Mouse (Mus musculus) ovary, postnatal 14 days (tissue): Measurements from ENCODE around the gene Dnajc21.
A peak's percentile ranks its signal among the peaks of the same experiment; 100 is the strongest.
"Not testable (repeated sequence)": the region's sequence is repeated elsewhere in the genome, so short reads cannot be mapped to it uniquely, and the experiment has no call there.

Experiments used
- DNase-seq: peaks from one replicate; pipeline ENCODE4 v3.0.0; 2022; ENCODE audit warnings: low spot score

Dnajc21 gene

DNA sequence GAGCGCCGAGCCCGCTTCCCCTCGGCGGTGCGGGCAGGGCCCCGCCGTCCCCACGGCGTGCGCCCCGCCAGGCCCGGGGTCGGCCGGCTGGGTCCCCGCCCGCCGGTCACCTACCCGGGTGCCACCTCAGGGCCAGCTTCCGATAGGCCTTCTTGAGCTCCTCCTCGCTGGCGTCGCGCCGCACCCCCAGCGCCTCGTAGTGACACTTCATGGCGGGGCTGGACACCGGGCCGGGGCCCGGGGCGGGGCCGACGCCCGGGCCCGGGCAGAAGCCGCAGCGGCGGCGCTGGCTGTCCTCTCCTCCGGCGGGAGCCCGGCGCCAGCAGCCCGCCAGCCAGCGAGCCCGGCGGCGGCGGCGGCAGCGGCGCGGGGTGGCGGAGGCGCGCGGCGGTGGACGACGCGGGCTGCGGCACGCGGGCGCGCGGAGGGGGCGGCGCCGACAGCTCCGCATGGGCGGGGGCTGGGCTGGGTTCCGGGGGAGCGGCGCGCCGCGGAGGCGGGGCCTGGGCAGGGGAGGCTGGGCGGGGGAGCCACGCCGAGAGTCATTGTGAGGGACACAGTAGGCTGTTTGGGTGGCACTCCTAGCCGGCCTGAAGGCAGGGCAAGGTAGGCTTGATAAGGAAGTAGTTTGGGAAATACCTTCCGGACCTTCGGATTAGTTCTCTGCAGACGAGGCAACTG lies at the start of gene Dnajc21:
TSS of gene Dnajc21 (minus strand) at position 366 of the 681 bp plus-strand sequence.
- DNase-seq, result peak; percentile 67

DNA sequence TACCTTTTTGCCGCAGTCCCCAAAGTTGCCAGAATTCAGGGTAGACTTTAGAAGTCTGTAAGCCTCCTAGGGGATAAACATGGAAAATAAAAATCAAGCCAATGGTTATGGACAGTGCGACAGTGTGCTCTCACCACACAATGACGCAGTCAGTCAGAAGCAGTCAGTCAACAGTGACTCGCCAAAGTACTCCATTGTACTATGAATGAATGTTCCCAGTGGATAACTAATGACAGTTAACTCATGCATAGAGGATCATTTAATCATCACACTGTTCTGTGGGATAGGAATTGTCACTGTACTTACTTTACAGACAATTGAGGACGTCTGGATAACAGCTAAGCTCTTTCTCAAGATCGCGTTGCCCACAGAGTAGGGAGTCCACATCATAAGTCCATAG lies 44.9 kb upstream of the Dnajc21 start:
- no peak for DNase-seq

- DNase-seq, result peak; percentile 34
These were observed 35.8 kb upstream of the Dnajc21 start for GRCm38 (mm10) chr15:10506099-10506498.

DNA sequence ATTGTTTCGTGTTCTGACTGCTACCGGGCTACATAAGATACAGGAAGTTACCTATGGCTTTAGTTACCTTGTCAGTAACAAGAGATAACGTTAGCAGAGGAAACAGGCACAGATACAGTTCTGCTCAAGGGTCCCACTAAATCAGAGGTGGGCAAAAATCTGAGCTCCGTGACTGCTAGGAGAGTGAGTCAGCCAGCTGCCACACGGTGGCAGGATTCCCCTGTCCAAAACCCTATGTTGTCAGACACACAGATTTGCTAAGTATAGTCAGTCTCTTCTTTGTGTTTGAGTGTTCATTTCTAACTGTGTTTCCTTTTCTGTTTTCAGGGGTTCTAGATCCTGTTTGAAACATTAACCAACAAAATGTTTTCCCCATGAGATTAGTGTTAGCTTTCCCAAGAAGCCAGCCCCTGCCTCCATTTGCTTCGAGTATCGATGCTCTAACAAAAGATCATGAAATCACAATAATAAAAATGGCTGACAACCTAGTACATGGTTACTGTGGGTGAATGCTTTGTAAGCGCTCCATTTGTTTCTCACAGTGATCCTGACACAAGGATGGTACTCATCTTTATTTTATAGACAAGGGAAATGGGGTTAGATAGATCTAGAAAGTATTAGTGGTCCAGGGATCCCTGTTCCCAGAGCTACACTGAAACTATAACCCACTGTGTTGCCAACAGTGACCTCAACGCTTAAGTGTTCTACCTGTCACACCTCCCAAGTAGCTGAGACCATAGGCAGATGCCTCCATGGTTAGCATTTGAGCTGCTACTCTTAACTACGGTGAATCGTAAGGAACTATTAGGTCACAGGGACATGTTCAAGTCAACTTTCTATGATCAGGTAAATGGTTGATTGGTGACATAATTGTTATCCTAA lies 30.8 kb upstream of the Dnajc21 start:
- peak; percentile 43 for DNase-seq

DNA sequence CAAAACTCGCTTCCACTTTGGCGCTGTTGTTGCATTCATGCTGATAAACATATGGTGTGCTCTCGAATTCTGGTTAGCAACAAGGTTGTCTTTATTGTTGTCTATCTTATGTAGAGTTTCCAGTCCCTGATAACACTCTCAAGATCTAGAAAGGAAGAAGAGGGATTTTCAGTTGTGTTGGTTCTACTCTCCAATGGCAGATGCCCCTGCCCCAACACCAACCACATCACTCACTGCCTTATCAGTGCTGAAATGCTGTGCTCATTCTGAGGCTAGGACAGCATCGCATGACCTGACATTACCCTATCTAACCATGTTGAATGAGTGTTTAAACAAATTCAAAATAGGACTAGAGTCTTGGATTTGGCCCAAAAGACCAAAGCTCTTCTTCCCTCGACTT lies 29.7 kb upstream of the Dnajc21 start:
- DNase-seq, result no peak

DNA sequence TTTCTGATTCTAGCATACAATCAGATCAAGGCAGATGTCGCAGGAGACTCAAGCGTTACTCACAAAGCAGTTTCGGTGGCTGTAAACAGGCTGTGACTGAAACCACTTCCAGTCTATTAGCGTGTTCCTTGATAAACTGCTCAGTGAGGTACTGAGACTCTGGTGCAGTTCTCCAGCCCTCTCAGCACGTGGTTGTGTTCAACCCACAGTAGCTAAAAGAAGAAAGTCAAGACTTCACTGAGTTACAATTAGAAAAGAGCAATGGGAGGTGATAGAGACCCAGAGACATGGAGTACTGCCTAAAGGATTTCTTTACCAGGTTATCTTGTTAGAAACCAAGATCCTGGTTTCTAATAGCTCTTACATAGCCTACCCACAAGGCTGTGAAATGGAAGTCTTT lies 29.3 kb upstream of the Dnajc21 start:
- DNase-seq, result no peak

DNA sequence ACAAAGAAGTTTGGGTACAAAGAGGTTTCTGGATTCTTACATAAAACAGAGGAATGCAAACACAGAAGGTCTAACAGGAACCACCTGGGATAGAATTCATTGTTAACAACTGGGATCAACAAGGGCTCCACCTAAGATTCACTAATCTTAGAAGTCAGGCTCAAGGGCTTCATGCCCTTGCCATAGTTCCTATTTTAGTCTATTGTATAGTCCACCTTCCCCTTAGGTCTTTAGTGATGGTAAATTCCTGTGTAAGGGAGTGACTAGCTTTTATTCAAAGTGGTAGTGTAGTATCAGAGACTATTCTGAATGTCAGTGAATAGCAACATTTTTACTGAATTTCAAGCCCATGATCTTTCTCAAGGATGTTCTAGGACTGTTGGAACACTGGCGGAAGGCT lies 26.4 kb upstream of the Dnajc21 start:
- not testable (repeated sequence) for DNase-seq

- no peak for DNase-seq
These were observed 25.6 kb upstream of the Dnajc21 start for GRCm38 (mm10) chr15:10495944-10496343.

GRCm38 (mm10) chr15:10490101-10490500 lies 19.8 kb upstream of the Dnajc21 start:
- DNase-seq, result no peak

DNA sequence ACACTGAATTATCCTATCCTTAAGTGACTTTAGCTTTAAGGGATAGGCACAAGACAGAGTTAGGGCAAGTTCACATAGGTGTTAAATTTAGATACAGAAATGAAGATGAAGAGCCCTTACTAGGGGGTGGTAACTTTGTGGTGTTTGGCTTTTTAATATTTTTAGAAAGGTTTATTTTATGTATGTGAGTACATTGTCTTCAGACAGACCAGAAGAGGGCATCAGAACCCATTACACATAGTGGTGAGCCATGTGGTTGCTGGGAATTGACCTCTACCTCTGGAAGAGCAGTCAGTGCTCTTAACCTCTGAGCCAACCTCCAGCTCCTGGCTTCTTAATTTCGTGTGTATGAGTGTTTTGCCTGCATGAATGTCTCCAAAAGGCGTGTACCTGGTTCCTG lies 16.9 kb upstream of the Dnajc21 start:
- no peak for DNase-seq

- DNase-seq, result no peak
These were observed 16.1 kb upstream of the Dnajc21 start for GRCm38 (mm10) chr15:10486365-10486839.

DNA sequence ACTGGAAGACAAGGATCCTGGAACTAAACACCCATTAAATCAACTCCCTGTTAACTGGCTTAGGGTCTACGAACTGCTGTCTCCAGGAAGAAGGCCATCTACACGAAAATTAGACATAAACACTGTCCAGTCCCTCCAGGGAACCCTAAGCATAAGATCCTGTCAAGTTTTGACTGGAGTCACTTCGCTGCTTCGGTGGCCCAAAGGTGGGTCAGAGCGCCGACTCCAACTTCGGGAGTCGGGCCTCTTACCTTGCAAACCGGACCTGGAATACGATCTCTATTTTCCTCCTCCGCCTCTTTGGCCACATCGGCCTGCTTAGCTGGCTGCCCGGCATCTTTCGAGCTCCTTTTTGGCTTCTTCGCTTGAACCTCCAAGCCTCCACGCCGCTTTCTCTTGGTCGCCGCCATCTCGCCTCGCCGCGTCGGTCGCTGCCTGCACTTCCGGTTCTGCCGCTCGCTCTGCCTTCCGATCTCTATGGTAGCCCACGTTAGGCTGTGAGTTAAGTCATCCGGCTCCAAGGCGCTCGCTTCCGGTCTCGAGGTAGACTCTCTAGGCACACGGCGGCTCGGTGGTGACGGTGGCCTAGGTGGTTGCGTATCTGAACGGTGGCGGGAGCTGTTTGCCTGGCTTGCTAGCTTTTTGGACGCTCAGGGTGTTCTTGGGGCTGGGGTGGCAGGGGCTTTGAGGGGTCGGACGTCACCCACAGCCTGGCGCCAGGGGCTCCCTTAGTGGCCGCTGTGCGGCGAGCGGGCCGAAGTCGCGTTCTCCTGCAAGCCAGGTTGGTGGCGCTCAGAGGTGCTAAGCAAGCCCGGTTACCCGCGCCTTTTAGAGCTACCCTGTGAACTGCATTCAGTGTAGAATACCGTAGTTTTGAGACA lies 15.4 kb upstream of the Dnajc21 start, which contains the start of the genes Brix1 and Rad1:
TSS of gene Brix1 (minus strand) at position 464 of the 881 bp plus-strand sequence.
TSS of gene Rad1 (plus strand) at position 535 of the 881 bp plus-strand sequence.
- DNase-seq, result peak; percentile 87

- no peak for DNase-seq
These were observed 625 bp upstream of the Dnajc21 start for GRCm38 (mm10) chr15:10470941-10471340.

DNA sequence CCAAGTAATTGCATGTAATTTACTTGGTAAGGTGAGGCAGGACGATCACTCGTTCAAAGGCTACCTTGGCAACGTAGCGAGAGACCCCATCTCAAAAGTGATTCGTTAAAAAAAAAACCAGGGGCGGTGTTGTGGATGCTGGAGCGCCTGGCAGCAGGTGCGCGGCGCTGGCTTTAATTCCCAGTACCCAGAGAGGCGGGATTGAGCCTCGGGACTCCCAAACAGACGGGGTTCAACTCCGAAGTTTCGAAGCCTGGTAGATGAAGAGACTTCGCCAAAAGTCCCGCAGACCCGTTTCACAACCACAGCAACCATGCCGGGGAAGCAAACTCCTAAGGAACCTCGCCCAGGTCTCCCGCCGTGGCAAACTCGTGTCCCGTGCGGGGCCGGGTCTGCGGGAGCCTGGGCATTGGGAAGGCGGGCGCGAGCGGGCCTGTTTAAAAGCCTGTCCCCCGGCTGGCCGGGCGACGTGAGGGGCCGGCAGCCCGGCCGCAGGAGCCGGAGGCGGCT lies 620 bp downstream of the Dnajc21 start:
- DNase-seq, result no peak

GRCm38 (mm10) chr15:10468761-10469160 lies 1.6 kb downstream of the Dnajc21 start:
- no peak for DNase-seq

GRCm38 (mm10) chr15:10464678-10465077 lies 5.6 kb downstream of the Dnajc21 start:
- DNase-seq, result no peak

- DNase-seq, result no peak
These were observed 6.8 kb downstream of the Dnajc21 start for GRCm38 (mm10) chr15:10463555-10463954.

GRCm38 (mm10) chr15:10460986-10461385 lies 9.3 kb downstream of the Dnajc21 start:
- DNase-seq, result no peak

DNA sequence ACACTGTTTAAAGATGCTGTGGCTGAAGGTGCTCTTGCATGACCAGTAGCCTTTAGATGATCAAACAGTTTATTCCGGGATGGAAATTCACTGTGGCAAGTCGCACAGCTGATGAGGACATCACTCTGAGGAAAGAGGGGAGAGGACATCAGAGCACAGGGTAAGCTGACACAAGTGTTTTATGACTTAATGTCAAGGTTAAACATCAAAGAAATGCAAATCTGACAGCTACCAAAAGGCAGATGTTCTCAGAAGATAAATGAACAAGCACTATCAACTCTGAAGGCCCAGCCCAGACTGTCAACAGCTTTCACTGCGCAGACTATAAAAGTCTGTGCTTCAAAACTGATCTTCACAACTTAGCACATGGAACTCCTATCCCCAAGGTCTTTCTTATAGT lies 23.2 kb downstream of the Dnajc21 start:
- no peak for DNase-seq

DNA sequence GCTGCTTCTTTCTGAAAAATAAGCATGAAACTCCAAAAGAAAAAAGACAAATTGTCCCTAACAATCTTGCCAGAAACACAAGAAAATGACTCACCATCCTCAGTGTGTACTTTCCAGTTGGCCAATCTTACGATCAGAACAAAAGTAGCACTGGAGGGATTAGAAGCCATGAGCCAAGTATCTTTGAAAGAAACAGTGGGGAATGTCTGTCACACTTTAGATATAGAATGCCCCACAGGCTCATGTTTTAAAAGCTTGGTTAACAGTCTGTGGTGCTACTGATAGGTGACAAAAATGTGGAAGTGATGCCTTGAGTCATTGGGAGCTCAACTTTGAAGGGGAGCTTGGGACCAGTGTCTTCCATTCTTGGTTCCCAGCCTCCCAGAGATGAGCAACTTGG lies 28.0 kb downstream of the Dnajc21 start:
- DNase-seq, result no peak

DNA sequence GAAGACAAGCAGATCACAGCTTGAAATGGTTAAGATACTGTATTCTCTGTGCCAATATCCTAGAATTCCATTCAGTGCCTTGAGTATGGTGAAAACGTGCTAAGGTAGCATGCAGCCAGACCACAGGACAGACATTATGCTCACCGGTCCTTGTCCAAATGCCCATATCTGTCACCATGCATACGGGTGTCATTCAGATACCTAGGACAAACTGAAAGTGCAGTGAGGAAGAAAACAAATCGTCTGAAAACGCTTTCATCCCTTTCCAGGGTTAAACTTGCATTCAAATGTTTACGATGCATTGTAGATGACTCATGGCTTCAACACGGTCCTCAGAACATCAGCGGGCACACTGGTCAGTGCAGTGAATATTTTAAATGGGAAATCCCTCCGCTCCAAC lies 28.8 kb downstream of the Dnajc21 start:
- DNase-seq, result no peak

DNA sequence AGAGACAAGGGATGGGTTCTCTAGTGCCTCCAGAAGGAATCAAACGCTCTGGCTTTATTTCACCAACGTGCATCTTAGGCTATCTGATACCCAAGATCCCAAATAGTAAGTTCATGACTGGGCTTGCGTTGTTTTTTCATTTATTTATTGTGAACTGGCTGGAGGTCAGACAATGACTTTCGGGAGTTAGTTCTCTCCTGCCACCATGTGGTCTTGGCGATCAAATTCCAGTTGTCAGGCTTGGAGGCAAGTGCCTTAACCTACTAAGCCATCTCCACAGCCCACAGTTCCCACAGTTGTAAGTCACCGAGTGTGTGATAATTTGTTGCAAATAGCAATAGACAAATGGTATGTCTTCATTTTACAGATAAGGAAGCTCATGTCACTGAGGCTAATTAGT lies 30.4 kb downstream of the Dnajc21 start:
- peak; percentile 2 for DNase-seq
